Mouse (Mus musculus) megakaryocyte, embryonic 14.5 days (primary cell): ENCODE data around the gene Tmem150b.

Experiments used
- FLI1 ChIP-seq: IDR thresholded peaks from 2 replicates; pipeline ENCODE4 v1.6.1; 2012; ENCODE audit warnings: low read length, inconsistent platforms, mixed read lengths
- GATA1 ChIP-seq: IDR thresholded peaks from 3 replicates; pipeline ENCODE4 v1.6.1; 2012; ENCODE audit warnings: mixed read lengths, low read length, inconsistent platforms, borderline replicate concordance

DNA sequence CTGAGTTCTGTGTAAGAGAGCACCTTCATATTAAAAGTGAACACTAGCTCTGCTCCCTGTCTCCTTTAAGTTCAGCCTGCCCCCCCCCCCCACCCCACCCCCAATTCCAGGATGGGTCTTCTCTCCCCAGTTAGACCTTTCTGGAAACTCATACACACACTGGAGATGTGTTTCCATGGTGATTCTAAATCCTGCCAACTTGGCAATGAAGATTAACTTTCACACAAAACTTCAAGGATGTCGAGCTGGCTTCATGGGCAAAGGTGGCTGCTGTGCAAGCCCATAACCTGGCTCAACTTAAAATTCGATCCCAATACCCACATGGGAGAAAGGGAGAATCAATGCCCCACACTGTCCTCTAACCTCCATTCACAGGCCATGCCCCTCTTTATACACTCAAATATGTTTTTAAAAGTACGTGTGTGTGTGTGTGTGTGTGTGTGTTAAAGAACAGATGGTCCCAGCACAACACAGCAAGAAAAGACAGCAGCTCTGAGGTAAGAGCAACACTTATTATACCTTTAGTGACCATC, 65.1 kb downstream of the Tmem150b start:
- TF ChIP-seq GATA1 (no peak), FLI1 (no peak)
